Comparison of ENCODE assay signal across 20 mouse cellular contexts in the genomic region with DNA sequence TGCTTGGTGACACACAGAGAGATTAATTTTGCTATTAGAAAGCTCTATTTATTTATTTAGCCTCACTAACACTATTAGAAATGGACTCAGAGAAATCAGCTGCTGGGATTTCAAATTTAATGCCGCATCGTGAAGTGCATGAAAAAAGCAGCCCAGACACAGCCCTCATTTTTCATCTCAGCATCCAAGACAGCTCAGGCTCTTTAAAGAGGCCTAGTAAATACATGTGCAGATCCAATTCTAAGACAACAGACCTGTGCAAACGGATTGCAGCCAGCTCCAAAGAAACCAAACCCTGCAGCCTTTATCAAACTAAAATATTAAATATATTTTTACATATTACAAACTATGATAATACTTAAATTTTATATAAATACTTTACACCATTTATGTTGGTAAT.
"Had no signal": no experiment of that assay in that cellular context is flagged by ENCODE, and none has a peak within 500 bp of the region (broad histone marks: within the 10 kb centered on the region; RNA-seq: fewer than 3 reads in every experiment).

No protein-coding gene starts in this region.

- H3K9me3 ChIP-seq: liver, embryonic 13.5 days; midbrain, embryonic 12.5 days; neural tube, embryonic 13.5 days had no signal

- H3K4me1 ChIP-seq: liver, embryonic 13.5 days; midbrain, embryonic 12.5 days; neural tube, embryonic 13.5 days had no signal

- H3K4me3 ChIP-seq: layer of hippocampus, adult 2 months; left cerebral cortex, adult 2 months; liver, embryonic 13.5 days; midbrain, embryonic 12.5 days; neural tube, embryonic 13.5 days had no signal

- H3K4me2 ChIP-seq: liver, embryonic 13.5 days; midbrain, embryonic 12.5 days; neural tube, embryonic 13.5 days had no signal

- H3K27me3 ChIP-seq: liver, embryonic 13.5 days; midbrain, embryonic 12.5 days; neural tube, embryonic 13.5 days had no signal

- DNase-seq: kidney, adult 2 months; kidney, postnatal 25 days; layer of hippocampus, adult 9-11 months; layer of hippocampus, postnatal 36 days; liver, embryonic 13.5 days; lung, adult 2 months; lung, postnatal 14 days; lung, postnatal 4 days; right cerebral cortex, adult 18-20 months; right cerebral cortex, postnatal 14 days; right cerebral cortex, postnatal 4 days; thymus, adult 2 months; thymus, postnatal 14 days; thymus, postnatal 4 days had no signal

- H3K36me3 ChIP-seq: liver, embryonic 13.5 days; midbrain, embryonic 12.5 days; neural tube, embryonic 13.5 days had no signal

- H3K9ac ChIP-seq: liver, embryonic 13.5 days; midbrain, embryonic 12.5 days; neural tube, embryonic 13.5 days had no signal

- H3K27ac ChIP-seq: kidney, postnatal 0 days; layer of hippocampus, adult 2 months; left cerebral cortex, adult 2 months; liver, embryonic 13.5 days; midbrain, embryonic 12.5 days; neural tube, embryonic 13.5 days; stomach, postnatal 0 days had no signal
